Mouse (Mus musculus): ENCODE measurements around the gene Ccl22. TPM values are rescaled to one million over a fixed set of nuclear protein-coding genes. Genes with fewer than 3 reads are reported as not detected.
A peak's percentile ranks its signal among the peaks of the same experiment; 100 is the strongest.

Ccl22 gene
- polyA plus RNA-seq, 1 experiment from 2014 or later: not detected

DNA sequence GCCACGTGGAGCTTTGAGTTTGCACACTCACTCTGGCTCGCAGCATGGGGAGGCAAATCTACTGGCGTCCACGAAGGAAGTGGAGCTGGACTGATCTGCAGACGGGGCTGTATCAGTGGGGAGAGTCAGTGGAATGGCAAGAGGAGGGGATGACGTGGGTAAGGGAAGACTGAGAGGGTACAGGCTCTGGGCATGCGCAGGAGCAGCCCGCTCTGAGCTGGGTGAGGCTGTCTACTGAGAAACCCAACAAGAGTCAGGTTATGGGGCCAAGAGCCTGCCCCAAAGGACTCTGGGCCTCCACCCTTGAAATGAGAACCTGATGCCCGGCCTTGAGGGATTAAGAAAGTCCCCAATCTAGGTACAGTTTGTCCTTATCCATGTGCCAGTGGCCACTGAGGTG lies 418 bp upstream of the Ccl22 start:
- Histone ChIP-seq H3K9ac (no peak overlapping the region), H3K4me3 (replicated peaks; ENCODE audit: low read length) (no peak overlapping the region), H3K4me1 (replicated peaks; ENCODE audit: control insufficient read depth, insufficient read depth, low read length) (no peaks in the 10 kb centered on the region), H3K27me3 (ENCODE audit: control insufficient read depth, insufficient read depth, low read length) (no peaks in the 10 kb centered on the region; the same call in 1 of the 2 replicates), H3K4me2 (replicated peaks) (no peak overlapping the region), H3K36me3 (replicated peaks; ENCODE audit: control insufficient read depth, insufficient read depth) (no peaks in the 10 kb centered on the region), H3K27ac (no peak overlapping the region), H3K9me3 (ENCODE audit: control insufficient read depth, low read length) (no peaks in the 10 kb centered on the region)
- DNase-seq (ENCODE audit: low spot score): no peak
- ATAC-seq (ENCODE audit: low FRiP score): no peak
- WGBS: 79% methylated on average over 9 of the region's 9 CpGs

DNA sequence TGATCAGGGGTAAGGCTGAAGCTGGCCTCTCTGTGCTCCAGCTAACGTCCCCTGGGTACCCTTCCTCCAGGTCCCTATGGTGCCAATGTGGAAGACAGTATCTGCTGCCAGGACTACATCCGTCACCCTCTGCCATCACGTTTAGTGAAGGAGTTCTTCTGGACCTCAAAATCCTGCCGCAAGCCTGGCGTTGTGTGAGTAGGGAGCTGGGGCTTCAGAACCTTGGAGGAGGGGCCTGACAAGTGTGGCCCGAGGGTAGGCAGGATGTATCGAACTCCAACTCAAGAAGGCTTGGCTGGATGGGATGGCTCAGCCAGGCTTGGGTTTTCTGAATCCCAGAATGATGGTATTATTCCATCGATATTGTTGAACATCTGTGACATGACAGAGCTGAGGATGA lies 1.4 kb downstream of the Ccl22 start:
- Histone ChIP-seq H3K27ac (no peak overlapping the region), H3K4me1 (replicated peaks; ENCODE audit: control insufficient read depth, insufficient read depth, low read length) (no peaks in the 10 kb centered on the region), H3K9me3 (ENCODE audit: control insufficient read depth, low read length) (no peaks in the 10 kb centered on the region), H3K4me2 (replicated peaks) (no peak overlapping the region), H3K9ac (no peak overlapping the region), H3K27me3 (ENCODE audit: control insufficient read depth, insufficient read depth, low read length) (no peaks in the 10 kb centered on the region; the same call in 1 of the 2 replicates), H3K36me3 (replicated peaks; ENCODE audit: control insufficient read depth, insufficient read depth) (no peaks in the 10 kb centered on the region), H3K4me3 (replicated peaks; ENCODE audit: low read length) (no peak overlapping the region)
- DNase-seq (ENCODE audit: low spot score) (no peak), ATAC-seq (ENCODE audit: low FRiP score) (no peak)
- WGBS: 86% methylated on average over 8 of the region's 8 CpGs

DNA sequence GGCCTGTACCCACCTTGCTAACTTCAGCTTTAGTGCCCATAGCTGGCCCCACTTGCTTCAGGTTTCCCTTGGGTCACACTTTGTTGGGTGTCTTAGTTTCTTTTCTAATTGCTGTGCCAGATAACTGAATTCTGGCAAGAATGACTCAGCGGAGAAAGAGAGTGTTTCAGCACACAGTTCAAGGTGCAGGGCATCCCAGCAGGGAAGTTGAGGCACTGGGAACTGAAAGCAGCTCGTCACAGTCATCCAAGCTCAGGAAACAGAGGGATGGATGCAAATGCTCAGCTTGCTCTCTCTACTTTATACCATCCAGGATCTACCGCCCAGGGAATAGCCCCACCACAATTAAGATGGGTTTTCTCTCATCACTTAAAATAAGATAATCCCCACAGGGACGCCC lies 3.0 kb downstream of the Ccl22 start:
- Histone ChIP-seq H3K27me3 (ENCODE audit: control insufficient read depth, insufficient read depth, low read length) (no peaks in the 10 kb centered on the region; the same call in 1 of the 2 replicates), H3K27ac (no peak overlapping the region), H3K36me3 (replicated peaks; ENCODE audit: control insufficient read depth, insufficient read depth) (no peaks in the 10 kb centered on the region), H3K9ac (no peak overlapping the region), H3K4me3 (replicated peaks; ENCODE audit: low read length) (no peak overlapping the region), H3K4me2 (replicated peaks) (no peak overlapping the region), H3K9me3 (ENCODE audit: control insufficient read depth, low read length) (no peaks in the 10 kb centered on the region), H3K4me1 (replicated peaks; ENCODE audit: control insufficient read depth, insufficient read depth, low read length) (no peaks in the 10 kb centered on the region)
- DNase-seq (ENCODE audit: low spot score): no peak
- no peak for ATAC-seq (ENCODE audit: low FRiP score)
- WGBS: 62% methylated on average over 4 of the region's 4 CpGs

DNA sequence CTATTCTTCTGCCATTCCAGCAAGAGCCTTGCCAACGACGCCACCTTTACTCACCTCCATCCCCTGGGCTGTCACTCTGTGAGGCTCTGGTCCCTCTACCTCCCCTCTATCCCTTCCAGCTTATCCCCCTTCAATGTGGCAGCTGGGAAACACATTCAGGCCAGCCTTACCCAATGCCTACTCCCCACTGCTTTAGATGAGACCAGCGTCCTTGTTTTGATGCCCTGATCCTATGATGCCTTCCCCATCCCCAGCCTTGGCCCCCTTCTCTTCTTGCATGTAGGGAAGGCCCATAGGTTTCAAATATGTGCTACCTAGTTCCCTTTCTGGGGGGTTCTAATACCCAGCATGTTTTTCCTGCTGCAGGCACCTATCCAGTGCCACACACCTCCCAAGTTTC lies 4.6 kb downstream of the Ccl22 start:
- Histone ChIP-seq H3K27me3 (ENCODE audit: control insufficient read depth, insufficient read depth, low read length) (no peaks in the 10 kb centered on the region; the same call in 1 of the 2 replicates), H3K9ac (no peak overlapping the region), H3K4me3 (replicated peaks; ENCODE audit: low read length) (no peak overlapping the region), H3K27ac (no peak overlapping the region), H3K4me1 (replicated peaks; ENCODE audit: control insufficient read depth, insufficient read depth, low read length) (no peaks in the 10 kb centered on the region), H3K36me3 (replicated peaks; ENCODE audit: control insufficient read depth, insufficient read depth) (no peaks in the 10 kb centered on the region), H3K9me3 (ENCODE audit: control insufficient read depth, low read length) (no peaks in the 10 kb centered on the region), H3K4me2 (replicated peaks) (no peak overlapping the region)
- WGBS: 78% methylated on average over 3 of the region's 3 CpGs
- DNase-seq (ENCODE audit: low spot score) (no peak), ATAC-seq (ENCODE audit: low FRiP score) (no peak)

DNA sequence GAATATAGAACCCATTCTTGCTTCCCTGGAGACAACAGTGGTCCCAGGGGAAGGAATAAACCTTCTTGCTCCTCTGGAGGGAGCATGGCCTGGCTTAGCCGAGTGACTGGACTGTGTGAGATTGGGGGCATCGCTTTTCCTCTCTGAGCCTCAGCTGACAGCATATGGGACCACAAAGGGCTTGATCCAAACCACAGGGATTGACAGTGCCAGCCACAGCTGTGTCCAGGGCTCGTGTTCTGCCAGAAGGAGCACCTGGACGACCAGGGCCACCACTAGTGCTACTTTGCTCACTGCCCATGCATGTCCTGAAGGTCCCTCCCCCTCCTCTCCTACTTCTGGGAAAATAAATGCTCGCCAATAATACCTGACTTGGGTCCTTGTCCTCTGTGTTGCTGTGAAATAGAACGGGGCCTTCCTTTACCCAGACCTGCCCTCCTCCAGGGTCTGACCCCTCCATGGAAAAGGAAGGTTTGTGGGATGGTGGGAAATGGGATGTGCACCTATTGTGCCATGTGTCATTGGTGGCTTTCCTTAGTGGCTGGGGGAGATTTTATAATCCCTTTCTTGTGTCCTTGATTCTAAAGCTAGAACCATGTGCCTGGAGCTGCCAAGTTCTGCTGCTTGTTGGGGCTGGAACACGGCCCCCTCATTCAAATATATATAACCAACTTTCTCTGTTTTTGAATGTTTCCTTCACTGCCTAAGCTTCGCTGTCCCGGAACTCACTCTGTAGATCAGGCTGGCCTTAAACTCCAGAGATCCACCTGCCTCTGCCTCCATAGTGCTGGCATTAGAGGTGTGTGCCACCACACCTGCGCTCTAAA lies 5.8 kb downstream of the Ccl22 start:
- DNase-seq (ENCODE audit: low spot score): no peak
- no peak for ATAC-seq (ENCODE audit: low FRiP score)
- Histone ChIP-seq H3K36me3 (replicated peaks; ENCODE audit: control insufficient read depth, insufficient read depth) (no peaks in the 10 kb centered on the region), H3K27ac (no peak overlapping the region), H3K9me3 (ENCODE audit: control insufficient read depth, low read length) (no peaks in the 10 kb centered on the region), H3K4me1 (replicated peaks; ENCODE audit: control insufficient read depth, insufficient read depth, low read length) (no peaks in the 10 kb centered on the region), H3K27me3 (ENCODE audit: control insufficient read depth, insufficient read depth, low read length) (no peaks in the 10 kb centered on the region; the same call in 1 of the 2 replicates), H3K4me2 (replicated peaks) (no peak overlapping the region), H3K4me3 (replicated peaks; ENCODE audit: low read length) (no peak overlapping the region), H3K9ac (no peak overlapping the region)
- 87% methylated on average over 10 of the region's 10 CpGs for WGBS

DNA sequence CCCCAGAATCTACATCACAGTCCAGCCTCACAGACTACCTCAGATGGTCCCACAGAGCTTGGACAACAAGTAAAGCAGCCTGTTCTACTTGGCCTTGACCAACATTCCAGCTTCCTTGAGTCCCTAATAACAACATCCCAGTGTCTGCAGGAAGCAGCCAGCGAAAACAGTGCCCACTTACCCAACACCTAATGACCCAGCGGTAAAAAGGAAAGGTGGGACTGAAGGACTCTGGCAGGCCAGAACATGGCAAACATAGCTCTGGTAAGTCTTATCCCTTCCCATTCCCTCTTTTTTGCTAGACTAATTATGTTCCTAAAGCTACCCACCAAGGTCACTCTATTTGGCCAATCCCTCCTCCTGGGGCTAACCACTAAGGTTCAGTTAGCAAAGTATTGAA lies 8.6 kb downstream of the Ccl22 start:
- no peak overlapping the region for H3K27ac ChIP-seq
- no peak overlapping the region for H3K4me3 ChIP-seq (replicated peaks; ENCODE audit: low read length)
- no peak overlapping the region for H3K4me2 ChIP-seq (replicated peaks)
- H3K9me3 ChIP-seq (ENCODE audit: control insufficient read depth, low read length): no peaks in the 10 kb centered on the region
- WGBS: 91% methylated on average over 2 of the region's 2 CpGs
- DNase-seq (ENCODE audit: low spot score) (no peak), ATAC-seq (ENCODE audit: low FRiP score) (no peak)
- no peaks in the 10 kb centered on the region for H3K36me3 ChIP-seq (replicated peaks; ENCODE audit: control insufficient read depth, insufficient read depth)
- no peaks in the 10 kb centered on the region for H3K27me3 ChIP-seq (ENCODE audit: control insufficient read depth, insufficient read depth, low read length)
- no peaks in the 10 kb centered on the region for H3K4me1 ChIP-seq (replicated peaks; ENCODE audit: control insufficient read depth, insufficient read depth, low read length)
- H3K9ac ChIP-seq: no peak overlapping the region

DNA sequence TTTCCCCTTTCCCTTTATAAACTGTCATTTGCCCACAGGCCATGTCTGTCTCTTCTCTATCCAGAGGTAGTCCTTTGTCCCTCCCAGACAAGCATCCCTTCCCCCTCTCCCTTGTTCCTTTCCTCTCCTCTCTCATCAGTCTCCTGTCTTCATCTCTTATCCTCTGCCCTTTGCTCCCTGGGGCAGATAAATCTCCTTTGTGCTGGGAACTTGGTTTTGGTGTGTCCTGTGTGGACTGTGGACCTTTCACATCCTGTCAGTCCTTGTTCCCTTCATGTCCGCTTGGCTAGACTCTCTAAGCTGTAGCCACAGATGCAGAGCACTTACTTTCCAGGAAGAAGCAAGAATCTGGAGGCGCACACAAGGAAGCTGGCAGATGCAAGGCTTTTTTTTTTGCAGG lies 9.1 kb downstream of the Ccl22 start:
- Histone ChIP-seq H3K4me1 (replicated peaks; ENCODE audit: control insufficient read depth, insufficient read depth, low read length) (no peaks in the 10 kb centered on the region), H3K27ac (no peak overlapping the region), H3K4me3 (replicated peaks; ENCODE audit: low read length) (no peak overlapping the region), H3K27me3 (ENCODE audit: control insufficient read depth, insufficient read depth, low read length) (no peaks in the 10 kb centered on the region), H3K36me3 (replicated peaks; ENCODE audit: control insufficient read depth, insufficient read depth) (no peaks in the 10 kb centered on the region), H3K9me3 (ENCODE audit: control insufficient read depth, low read length) (no peaks in the 10 kb centered on the region), H3K4me2 (replicated peaks) (no peak overlapping the region), H3K9ac (no peak overlapping the region)
- ATAC-seq (ENCODE audit: low FRiP score) (no peak), DNase-seq (ENCODE audit: low spot score) (no peak)
- 82% methylated on average over 2 of the region's 2 CpGs for WGBS

DNA sequence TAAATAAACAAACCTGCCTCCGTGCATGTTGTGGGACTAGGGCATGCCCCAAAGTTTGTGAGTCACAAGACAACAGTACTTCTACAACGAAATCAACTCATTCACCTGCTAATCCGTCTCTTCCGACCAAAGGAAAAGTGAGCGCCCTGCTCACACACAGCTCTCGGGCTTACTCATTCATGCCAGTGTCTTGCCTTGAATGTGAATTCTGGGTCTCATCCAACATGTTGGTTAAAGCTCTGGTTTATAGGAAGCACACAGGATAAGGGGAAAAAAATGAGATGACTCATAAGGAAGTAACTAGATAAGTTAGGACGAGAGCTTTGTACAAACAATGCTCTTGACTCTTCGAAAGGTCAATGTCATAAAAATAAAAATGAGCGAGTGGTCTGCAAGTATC lies 21.6 kb downstream of the Ccl22 start:
- H3K27ac ChIP-seq: no peak overlapping the region
- WGBS: 77% methylated on average over 9 of the region's 9 CpGs

DNA sequence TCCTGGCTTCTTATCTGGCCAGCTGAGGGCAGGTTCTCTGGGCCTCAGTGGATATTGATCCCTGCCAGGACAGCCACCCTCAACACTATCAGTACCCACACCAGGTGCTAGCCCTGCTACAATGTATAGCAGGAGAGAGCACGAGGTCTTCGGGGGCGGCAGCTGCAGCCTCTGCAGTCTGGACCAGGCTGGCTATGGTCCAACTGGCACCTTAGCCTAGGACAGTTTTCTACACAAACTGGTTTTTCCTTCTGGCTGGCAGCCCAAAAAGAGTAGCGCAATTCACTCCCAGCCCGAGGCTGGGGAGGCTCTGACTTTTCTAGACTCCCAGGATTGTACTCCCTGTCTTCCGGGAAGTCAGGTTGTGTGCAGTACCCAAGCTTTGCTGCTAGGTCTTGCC lies 25.6 kb downstream of the Ccl22 start:
- H3K4me2 ChIP-seq (replicated peaks): no peak overlapping the region

More for the DNA sequence above, 21.6 kb downstream of the Ccl22 start:
- no peak for DNase-seq (ENCODE audit: low spot score)
- no peak overlapping the region for H3K4me2 ChIP-seq (replicated peaks)
- ATAC-seq (ENCODE audit: low FRiP score): no peak
- H3K36me3 ChIP-seq (replicated peaks; ENCODE audit: control insufficient read depth, insufficient read depth): no peaks in the 10 kb centered on the region
- H3K4me3 ChIP-seq (replicated peaks; ENCODE audit: low read length): no peak overlapping the region
- no peaks in the 10 kb centered on the region for H3K27me3 ChIP-seq (ENCODE audit: control insufficient read depth, insufficient read depth, low read length)
- peaks cover 9% of the 10 kb centered on the region for H3K4me1 ChIP-seq (replicated peaks; ENCODE audit: control insufficient read depth, insufficient read depth, low read length)
- H3K9me3 ChIP-seq (ENCODE audit: control insufficient read depth, low read length): no peaks in the 10 kb centered on the region
- H3K9ac ChIP-seq: no peak overlapping the region

More for the DNA sequence above, 25.6 kb downstream of the Ccl22 start:
- DNase-seq (ENCODE audit: low spot score) (peak; percentile 56), ATAC-seq (ENCODE audit: low FRiP score) (no peak)
- H3K27me3 ChIP-seq (ENCODE audit: control insufficient read depth, insufficient read depth, low read length): no peaks in the 10 kb centered on the region
- H3K9me3 ChIP-seq (ENCODE audit: control insufficient read depth, low read length): no peaks in the 10 kb centered on the region
- H3K9ac ChIP-seq: no peak overlapping the region
- H3K27ac ChIP-seq: no peak overlapping the region
- no peaks in the 10 kb centered on the region for H3K36me3 ChIP-seq (replicated peaks; ENCODE audit: control insufficient read depth, insufficient read depth)
- H3K4me1 ChIP-seq (replicated peaks; ENCODE audit: control insufficient read depth, insufficient read depth, low read length): peaks cover 29% of the 10 kb centered on the region
- 51% methylated on average over 6 of the region's 6 CpGs for WGBS
- H3K4me3 ChIP-seq (replicated peaks; ENCODE audit: low read length): no peak overlapping the region

Data from hindbrain, embryonic 14.5 days (tissue).